Mouse (Mus musculus) 416B (cell line): ENCODE measurements at regions not wholly inside any gene's neighbourhood (a gene's known extent, or its start where the extent isn't known, plus 50 kb on each side); places are given as distances from the start of the nearest gene placed in this dataset.
"Not testable (repeated sequence)": the region's sequence is repeated elsewhere in the genome, so short reads cannot be mapped to it uniquely, and the experiment has no call there.

ENCODE experiments used
- DNase-seq: peaks from one replicate; pipeline ENCODE4 v3.0.0; 2011; ENCODE audit warnings: low read depth

- DNase-seq: not testable (repeated sequence)
Observed at GRCm38 (mm10) chr14:40455631-40456030, 437.4 kb downstream of the Sh2d4b start.

DNA sequence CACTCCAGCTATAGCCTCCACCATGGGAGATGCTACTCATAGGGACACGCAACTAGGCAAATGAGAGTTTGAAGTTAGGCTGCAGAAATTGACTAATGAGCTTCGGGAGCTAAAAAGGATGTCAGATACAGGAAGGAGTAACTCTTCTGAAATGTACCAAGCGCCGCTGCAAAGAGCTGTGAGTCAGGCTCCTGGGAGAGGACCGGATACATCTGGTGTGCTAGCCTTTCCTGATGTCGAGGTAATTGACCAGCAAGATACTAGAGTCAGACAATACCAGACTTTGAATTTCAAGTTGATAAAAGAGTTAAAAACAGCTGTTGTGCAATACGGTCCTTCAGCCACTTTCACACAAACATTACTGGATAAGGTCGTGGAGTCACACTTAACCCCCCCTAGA lies 442.2 kb downstream of the Sh2d4b start:
- DNase-seq: peak; percentile 42

GRCm38 (mm10) chr14:40449566-40449965 lies 443.5 kb downstream of the Sh2d4b start:
- DNase-seq: not testable (repeated sequence)
